Mouse (Mus musculus): ENCODE data around the gene Erbb2.
"Not testable (repeated sequence)": the region's sequence is repeated elsewhere in the genome, so short reads cannot be mapped to it uniquely, and the experiment has no call there.

The Erbb2 gene

GRCm38 (mm10) chr11:98412273-98412796, at the start of gene Erbb2:
Gene Erbb2 (plus strand): TSS chr11:98412470.
- DNase-seq (ENCODE audit: low spot score), result no peak

- DNase-seq (ENCODE audit: low spot score), result no peak
These were observed 48.5 kb upstream of the Erbb2 start for GRCm38 (mm10) chr11:98363817-98364216.

- no peak for DNase-seq (ENCODE audit: low spot score)
These were observed 47.9 kb upstream of the Erbb2 start for GRCm38 (mm10) chr11:98364410-98364809.

GRCm38 (mm10) chr11:98366290-98366689, 46.0 kb upstream of the Erbb2 start:
- no peak for DNase-seq (ENCODE audit: low spot score)

GRCm38 (mm10) chr11:98367171-98367862, 45.0 kb upstream of the Erbb2 start:
- peak; percentile 41 for DNase-seq (ENCODE audit: low spot score)

GRCm38 (mm10) chr11:98367863-98368186, 44.4 kb upstream of the Erbb2 start:
- no peak for DNase-seq (ENCODE audit: low spot score)

GRCm38 (mm10) chr11:98369337-98369736, 42.9 kb upstream of the Erbb2 start:
- DNase-seq (ENCODE audit: low spot score), result no peak

GRCm38 (mm10) chr11:98370588-98370987, 41.7 kb upstream of the Erbb2 start:
- no peak for DNase-seq (ENCODE audit: low spot score)

GRCm38 (mm10) chr11:98371556-98372240, 40.6 kb upstream of the Erbb2 start:
- no peak for DNase-seq (ENCODE audit: low spot score)

- peak; percentile 49 for DNase-seq (ENCODE audit: low spot score)
These were observed 39.9 kb upstream of the Erbb2 start for GRCm38 (mm10) chr11:98372406-98372805.

GRCm38 (mm10) chr11:98373244-98373643, 39.0 kb upstream of the Erbb2 start:
- no peak for DNase-seq (ENCODE audit: low spot score)

- DNase-seq (ENCODE audit: low spot score), result no peak
These were observed 38.0 kb upstream of the Erbb2 start for GRCm38 (mm10) chr11:98374266-98374665.

- DNase-seq (ENCODE audit: low spot score), result no peak
These were observed 35.5 kb upstream of the Erbb2 start for GRCm38 (mm10) chr11:98376756-98377155.

GRCm38 (mm10) chr11:98377787-98378186, 34.5 kb upstream of the Erbb2 start:
- no peak for DNase-seq (ENCODE audit: low spot score)

- DNase-seq (ENCODE audit: low spot score), result no peak
These were observed 32.9 kb upstream of the Erbb2 start for GRCm38 (mm10) chr11:98379379-98379778.

- no peak for DNase-seq (ENCODE audit: low spot score)
These were observed 32.2 kb upstream of the Erbb2 start for GRCm38 (mm10) chr11:98380106-98380505.

- DNase-seq (ENCODE audit: low spot score), result no peak
These were observed 30.6 kb upstream of the Erbb2 start for GRCm38 (mm10) chr11:98381651-98382050.

- not testable (repeated sequence) for DNase-seq (ENCODE audit: low spot score)
These were observed 29.9 kb upstream of the Erbb2 start for GRCm38 (mm10) chr11:98382405-98382804.

- no peak for DNase-seq (ENCODE audit: low spot score)
These were observed 28.8 kb upstream of the Erbb2 start, which contains the start of gene Tcap for GRCm38 (mm10) chr11:98383261-98384030. Gene Tcap (plus strand): TSS chr11:98383811.

- DNase-seq (ENCODE audit: low spot score), result no peak
These were observed 28.1 kb upstream of the Erbb2 start for GRCm38 (mm10) chr11:98384216-98384615.

- DNase-seq (ENCODE audit: low spot score), result no peak
These were observed 27.3 kb upstream of the Erbb2 start for GRCm38 (mm10) chr11:98384721-98385637.

Data from T-cell, adult 2 months (primary cell).